Mouse (Mus musculus) heart, embryonic 15.5 days (tissue): Measurements from ENCODE around the gene Agpat3. TPM values are rescaled to one million over a fixed set of nuclear protein-coding genes. Genes with fewer than 3 reads are reported as not detected.

Experiments used
- ATAC-seq: fragments of 200-750 bp; cut with Nextera tagmentation; replicated peaks from 2 replicates; pipeline ENCODE4 v1.8.0; 2017; ENCODE audit warnings: low read depth, moderate TSS enrichment; ENCODE audit not compliant: insufficient number of reproducible peaks, insufficient read depth, low FRiP score
- H3K27ac ChIP-seq: fragments of 300-500 bp; sonication (generic); 2 replicates; pipeline ENCODE4 v1.5.1; 2015; ENCODE audit warnings: mild to moderate bottlenecking, inconsistent platforms
- H3K27me3 ChIP-seq: fragments of 300-500 bp; sonication (generic); 2 replicates; pipeline ENCODE4 v1.6.1; 2015; ENCODE audit warnings: inconsistent platforms
- H3K36me3 ChIP-seq: fragments of 300-500 bp; sonication (generic); 2 replicates; pipeline ENCODE4 v1.6.1; 2015; ENCODE audit warnings: mild to moderate bottlenecking, inconsistent platforms
- H3K4me1 ChIP-seq: fragments of 300-500 bp; sonication (generic); replicated peaks from 2 replicates; pipeline ENCODE4 v1.6.1; 2015; ENCODE audit warnings: inconsistent platforms
- H3K4me2 ChIP-seq: fragments of 300-500 bp; sonication (generic); 2 replicates; pipeline ENCODE4 v1.6.1; 2015; ENCODE audit warnings: inconsistent platforms, mild to moderate bottlenecking, moderate library complexity
- H3K4me3 ChIP-seq: fragments of 300-500 bp; sonication (generic); 2 replicates; pipeline ENCODE4 v1.5.1; 2015; ENCODE audit warnings: mild to moderate bottlenecking, inconsistent platforms
- H3K9ac ChIP-seq: fragments of 300-500 bp; sonication (generic); 2 replicates; pipeline ENCODE4 v1.6.1; 2015; ENCODE audit warnings: mild to moderate bottlenecking, inconsistent platforms
- H3K9me3 ChIP-seq: fragments of 300-500 bp; sonication (generic); replicated peaks from 2 replicates; pipeline ENCODE4 v1.6.1; 2016; ENCODE audit warnings: inconsistent platforms
- WGBS: fragments of 180-500 bp; shearing (Covaris S2); methylation state at CpG from one replicate; pipeline ENCODE4 v1.1.7; 2015; ENCODE audit warnings: mixed read lengths; 5-methylcytosine and 5-hydroxymethylcytosine counted together
- polyA plus RNA-seq: library from polyadenylated mRNA; unstranded; fragments of >200 nt; fragmentation: Nextera tagmentation; extraction: Ambion mirVana; gene quantifications from 2 replicates; pipeline ENCODE4 v1.2.1, GENCODE M21; 2015

The Agpat3 gene
- polyA plus RNA-seq, 1 experiment from 2014 or later: 54.2 TPM

DNA sequence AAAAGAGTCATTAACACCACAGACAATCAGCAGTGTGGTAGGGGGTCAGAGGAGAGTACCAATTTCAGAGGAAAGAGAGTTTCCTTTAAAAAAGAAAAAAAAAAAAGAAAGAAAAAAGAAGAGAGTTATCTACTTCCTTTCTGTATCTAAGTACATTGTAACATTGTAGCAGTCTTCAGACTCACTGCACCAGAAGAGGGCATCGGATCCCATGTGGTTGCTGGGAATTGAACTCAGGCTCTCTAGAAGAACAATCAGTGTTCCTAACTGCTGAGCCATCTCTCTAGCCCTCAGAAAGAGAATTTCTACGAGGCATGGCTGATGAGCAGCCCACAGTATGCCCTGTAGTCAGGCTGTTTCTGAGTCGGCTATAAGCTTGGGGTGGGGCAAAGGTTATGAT lies 86.4 kb downstream of the Agpat3 start:
- Histone ChIP-seq H3K27ac (no peak overlapping the region), H3K4me2 (no peak overlapping the region), H3K9me3 (no peaks in the 10 kb centered on the region), H3K4me3 (no peak overlapping the region), H3K27me3 (no peaks in the 10 kb centered on the region), H3K9ac (no peak overlapping the region), H3K36me3 (no peaks in the 10 kb centered on the region), H3K4me1 (no peaks in the 10 kb centered on the region)
- no peak for ATAC-seq
- WGBS: 56% methylated on average over 3 of the region's 3 CpGs

DNA sequence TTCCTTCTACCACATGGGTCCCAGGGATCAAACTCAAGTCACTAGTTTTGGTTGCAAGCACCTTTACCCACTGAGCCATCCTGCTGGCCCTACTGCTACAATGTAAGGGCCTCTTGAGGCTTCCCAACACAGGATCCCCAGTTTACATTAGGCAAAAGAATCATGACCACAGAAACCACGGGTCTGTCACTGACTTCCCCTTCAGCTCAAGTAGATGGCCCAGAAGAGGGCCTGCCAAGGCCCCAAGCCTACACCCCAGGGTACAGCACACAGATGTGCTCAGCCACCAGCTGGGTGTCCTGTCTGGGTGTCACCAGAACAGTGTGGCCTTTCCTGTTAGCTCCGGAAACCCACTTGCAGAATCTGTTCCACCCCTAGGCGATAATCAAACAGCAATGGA lies 87.6 kb downstream of the Agpat3 start:
- ATAC-seq: no peak
- Histone ChIP-seq H3K9me3 (no peaks in the 10 kb centered on the region), H3K36me3 (no peaks in the 10 kb centered on the region), H3K27ac (no peak overlapping the region), H3K4me3 (no peak overlapping the region), H3K4me1 (no peaks in the 10 kb centered on the region), H3K27me3 (no peaks in the 10 kb centered on the region), H3K9ac (no peak overlapping the region), H3K4me2 (no peak overlapping the region)
- 65% methylated on average over 3 of the region's 3 CpGs for WGBS

DNA sequence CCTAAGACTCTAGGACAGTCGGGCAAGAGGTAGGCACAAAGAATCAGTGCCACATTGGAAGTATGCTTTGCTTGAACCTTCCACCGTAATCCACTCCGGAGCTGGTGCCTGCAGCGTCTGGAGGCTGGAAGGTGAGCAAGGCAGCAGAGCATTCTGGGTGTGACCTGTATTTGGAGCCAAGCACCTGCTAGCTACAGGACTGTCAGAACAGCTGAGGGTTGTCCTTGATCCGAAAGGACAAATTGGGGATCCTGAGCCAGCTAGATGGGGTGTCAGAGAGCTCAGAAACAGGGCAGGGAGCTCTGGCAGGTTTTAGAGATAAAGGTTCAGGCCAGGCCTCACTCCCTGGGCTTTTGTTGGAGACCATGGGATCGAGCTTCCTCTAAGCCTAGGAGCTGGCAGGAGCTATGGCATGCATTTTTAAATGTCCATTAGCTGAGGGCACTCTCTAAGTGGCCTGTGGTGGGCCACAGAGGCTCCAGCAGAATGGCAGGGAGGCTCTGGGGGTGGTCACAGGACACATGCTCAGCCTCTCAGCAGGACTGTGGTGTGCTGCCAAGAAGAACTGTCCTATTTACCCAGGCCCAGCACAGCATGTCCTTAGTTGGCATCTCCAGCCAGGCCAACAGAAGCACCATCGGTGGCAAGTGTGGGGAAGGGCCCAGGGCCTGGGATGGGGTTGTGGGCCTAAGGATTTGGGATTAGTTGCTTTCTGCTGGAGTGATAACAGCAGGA lies 91.2 kb downstream of the Agpat3 start:
- H3K9ac ChIP-seq: no peak overlapping the region
- H3K9me3 ChIP-seq: no peaks in the 10 kb centered on the region
- 66% methylated on average over 7 of the region's 7 CpGs for WGBS
- no peaks in the 10 kb centered on the region for H3K36me3 ChIP-seq
- H3K27me3 ChIP-seq: no peaks in the 10 kb centered on the region
- no peak overlapping the region for H3K4me3 ChIP-seq
- no peak overlapping the region for H3K4me2 ChIP-seq
- no peak for ATAC-seq
- H3K4me1 ChIP-seq: 0 out of 2 replicates have a peak, but pooled peaks cover under 1% of the 10 kb centered on the region
- no peak overlapping the region for H3K27ac ChIP-seq

DNA sequence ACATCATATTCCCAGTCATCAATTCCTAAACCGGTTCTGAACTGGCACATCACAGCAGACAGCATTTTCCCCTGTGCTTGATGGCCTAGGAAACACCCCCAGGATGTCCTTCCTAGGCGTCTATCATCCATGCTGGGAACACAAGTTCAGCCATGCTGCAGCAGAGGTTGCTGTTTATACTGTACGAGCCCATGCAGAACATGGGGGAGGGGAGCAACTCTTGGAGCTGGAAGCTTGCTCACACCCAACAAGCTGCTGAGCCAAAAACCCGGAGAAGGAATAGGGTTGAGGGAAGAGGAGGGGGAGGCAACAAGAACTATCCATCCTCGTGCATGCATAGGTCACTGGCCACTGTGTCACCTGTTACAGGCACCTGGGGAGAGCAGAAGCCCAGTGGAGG lies 92.0 kb downstream of the Agpat3 start:
- Histone ChIP-seq H3K27ac (no peak overlapping the region), H3K9ac (no peak overlapping the region), H3K4me3 (no peak overlapping the region), H3K36me3 (no peaks in the 10 kb centered on the region), H3K27me3 (no peaks in the 10 kb centered on the region), H3K4me1 (0 out of 2 replicates have a peak, but pooled peaks cover 8% of the 10 kb centered on the region), H3K4me2 (no peak overlapping the region), H3K9me3 (no peaks in the 10 kb centered on the region)
- no peak for ATAC-seq
- 19% methylated on average over 5 of the region's 5 CpGs for WGBS

DNA sequence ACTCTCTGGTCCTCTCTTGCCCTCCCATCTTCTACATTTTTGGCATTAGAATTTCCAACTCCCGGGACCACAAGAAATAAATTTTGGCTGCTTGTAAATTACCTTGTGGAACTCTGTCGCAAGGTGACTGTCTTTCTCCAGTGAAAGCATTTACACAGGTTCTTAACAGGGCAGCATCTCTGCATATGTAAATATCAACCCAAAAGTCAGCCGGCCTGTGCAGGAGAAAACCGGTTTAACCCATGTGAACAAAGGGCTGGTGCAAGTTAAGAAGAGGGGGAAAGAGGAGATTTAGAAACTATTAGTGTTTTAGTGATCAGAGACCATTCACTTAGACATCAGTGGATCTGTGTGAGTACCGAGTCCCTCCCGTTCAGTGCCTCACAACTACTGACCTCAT lies 92.6 kb downstream of the Agpat3 start:
- H3K4me1 ChIP-seq: 0 out of 2 replicates have a peak, but pooled peaks cover 8% of the 10 kb centered on the region
- no peaks in the 10 kb centered on the region for H3K36me3 ChIP-seq
- no peak overlapping the region for H3K4me3 ChIP-seq
- ATAC-seq: no peak
- 52% methylated on average over 6 of the region's 6 CpGs for WGBS
- no peaks in the 10 kb centered on the region for H3K9me3 ChIP-seq
- H3K4me2 ChIP-seq: no peak overlapping the region
- no peaks in the 10 kb centered on the region for H3K27me3 ChIP-seq
- no peak overlapping the region for H3K9ac ChIP-seq
- H3K27ac ChIP-seq: no peak overlapping the region

DNA sequence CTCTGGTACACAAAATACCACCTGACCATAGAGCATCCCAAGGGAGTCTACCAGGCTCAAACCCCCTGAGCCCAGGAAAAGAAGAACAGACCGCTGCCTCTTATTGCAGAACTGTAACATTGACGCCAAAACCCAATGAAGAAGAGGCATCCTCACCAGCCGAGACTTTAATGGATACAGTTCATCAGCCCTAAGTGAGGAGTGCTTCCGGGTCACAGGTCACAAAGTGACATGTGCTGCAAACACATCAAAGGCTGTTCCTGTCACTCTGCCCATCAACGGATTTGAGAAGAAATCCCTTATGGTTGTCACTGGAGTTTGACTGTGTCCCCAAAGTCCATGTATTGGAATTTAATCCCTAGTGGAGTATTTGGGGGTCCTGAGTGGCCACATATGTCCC lies 93.1 kb downstream of the Agpat3 start:
- Histone ChIP-seq H3K27me3 (no peaks in the 10 kb centered on the region), H3K4me1 (0 out of 2 replicates have a peak, but pooled peaks cover 8% of the 10 kb centered on the region), H3K36me3 (no peaks in the 10 kb centered on the region), H3K9me3 (no peaks in the 10 kb centered on the region), H3K27ac (no peak overlapping the region), H3K4me3 (no peak overlapping the region), H3K4me2 (no peak overlapping the region), H3K9ac (no peak overlapping the region)
- ATAC-seq: no peak
- 78% methylated on average over 5 of the region's 5 CpGs for WGBS

DNA sequence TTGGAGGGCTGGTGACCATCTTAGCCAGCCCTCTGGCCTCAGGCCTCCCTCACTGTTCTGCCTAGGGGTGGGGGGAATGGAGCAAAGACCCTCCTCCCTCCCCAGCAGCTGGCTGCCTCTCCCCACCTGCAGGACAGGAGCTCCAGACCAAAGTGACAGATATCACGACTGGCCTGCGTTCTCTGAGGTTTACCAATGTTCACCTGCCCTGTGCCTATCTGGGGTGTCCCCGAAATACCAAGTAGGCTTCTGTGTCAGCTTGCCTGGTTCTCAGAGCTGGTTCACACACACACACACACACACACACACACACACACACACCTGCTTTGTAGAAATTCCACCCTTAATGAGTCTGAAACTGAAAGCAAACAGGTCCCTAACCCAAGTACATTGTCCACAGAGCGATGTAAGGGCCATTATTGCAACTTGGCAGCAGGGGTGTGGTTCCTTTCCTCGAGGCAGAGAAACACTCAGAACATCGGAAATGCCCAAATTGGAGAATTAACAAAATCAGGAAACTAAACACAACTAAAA lies 94.1 kb downstream of the Agpat3 start:
- Histone ChIP-seq H3K9ac (no peak overlapping the region), H3K27ac (no peak overlapping the region), H3K4me3 (no peak overlapping the region), H3K4me2 (no peak overlapping the region), H3K36me3 (no peaks in the 10 kb centered on the region), H3K4me1 (0 out of 2 replicates have a peak, but pooled peaks cover 8% of the 10 kb centered on the region), H3K27me3 (no peaks in the 10 kb centered on the region), H3K9me3 (no peaks in the 10 kb centered on the region)
- no peak for ATAC-seq
- 73% methylated on average over 6 of the region's 6 CpGs for WGBS

DNA sequence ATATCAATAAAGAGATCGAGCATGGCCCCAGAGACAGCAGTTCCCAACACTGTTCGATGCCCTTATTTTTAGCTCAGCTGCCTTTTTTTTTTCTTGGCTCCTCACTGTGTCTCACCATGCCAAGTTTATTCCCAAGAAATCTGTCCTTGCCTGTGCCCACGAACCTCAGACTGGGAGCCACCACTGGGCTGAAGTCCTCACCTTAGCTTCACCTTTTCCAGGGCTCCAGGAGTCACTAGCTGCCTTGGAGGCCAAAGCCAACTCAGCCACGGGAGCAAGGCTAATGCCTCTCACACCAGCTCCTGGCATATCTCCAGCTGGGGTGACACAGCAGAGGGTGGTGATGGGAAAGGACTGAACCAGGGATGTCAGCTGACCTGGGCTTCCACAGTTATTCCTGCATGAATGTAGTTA lies 96.6 kb downstream of the Agpat3 start:
- Histone ChIP-seq H3K27me3 (no peaks in the 10 kb centered on the region), H3K4me1 (0 out of 2 replicates have a peak, but pooled peaks cover 8% of the 10 kb centered on the region), H3K36me3 (no peaks in the 10 kb centered on the region), H3K9me3 (no peaks in the 10 kb centered on the region), H3K4me2 (no peak overlapping the region), H3K27ac (peak overlapping the region; percentile 28), H3K4me3 (no peak overlapping the region), H3K9ac (no peak overlapping the region)
- ATAC-seq: 0 out of 2 replicates have a peak, but pooled peaks have one; percentile 33
- WGBS: 38% methylated on average over 4 of the region's 4 CpGs

DNA sequence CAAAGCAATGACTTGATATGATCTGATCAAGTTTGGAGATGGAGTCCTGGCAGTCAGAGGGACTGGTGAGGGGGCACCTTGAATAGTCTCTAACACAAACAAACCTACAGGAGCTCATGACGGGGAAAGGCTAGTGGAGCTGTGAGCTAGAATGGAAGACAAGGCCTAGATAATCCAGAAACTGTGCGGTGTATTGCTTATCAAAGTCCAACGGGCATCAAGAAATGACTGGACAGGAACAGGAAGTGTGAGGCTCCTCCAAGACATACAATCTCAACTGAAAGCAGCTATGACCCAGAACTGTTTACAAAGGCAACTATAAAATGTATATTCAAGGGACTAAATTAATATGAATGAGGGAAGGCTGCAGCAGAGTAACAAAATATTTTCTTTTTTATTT lies 105.1 kb downstream of the Agpat3 start:
- Histone ChIP-seq H3K36me3 (no peaks in the 10 kb centered on the region), H3K27ac (no peak overlapping the region), H3K9ac (no peak overlapping the region), H3K27me3 (no peaks in the 10 kb centered on the region), H3K4me1 (peaks cover 18% of the 10 kb centered on the region), H3K4me3 (no peak overlapping the region), H3K9me3 (no peaks in the 10 kb centered on the region), H3K4me2 (no peak overlapping the region)
- no peak for ATAC-seq
- 67% methylated on average over 3 of the region's 3 CpGs for WGBS

DNA sequence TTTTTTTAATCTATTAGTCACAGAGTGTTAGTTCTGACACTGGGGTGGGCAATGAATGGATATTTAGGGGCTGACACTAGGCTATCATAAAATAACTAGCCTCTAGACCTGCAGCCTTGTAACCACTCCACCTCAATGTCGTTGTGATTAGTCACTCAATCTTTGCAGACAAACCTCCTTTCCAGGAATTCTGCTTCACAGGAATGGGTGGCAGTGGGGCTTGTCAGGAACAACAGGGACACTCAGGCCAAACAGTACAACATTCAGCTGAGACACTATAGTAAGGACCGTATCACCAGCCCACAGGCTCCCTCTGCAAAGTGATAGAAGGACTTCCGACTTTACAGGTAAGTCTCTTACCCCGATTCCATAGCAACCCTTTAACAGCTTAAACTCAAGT lies 105.6 kb downstream of the Agpat3 start:
- Histone ChIP-seq H3K4me3 (no peak overlapping the region), H3K27ac (no peak overlapping the region), H3K9ac (no peak overlapping the region), H3K4me2 (no peak overlapping the region), H3K36me3 (no peaks in the 10 kb centered on the region), H3K9me3 (no peaks in the 10 kb centered on the region), H3K27me3 (no peaks in the 10 kb centered on the region), H3K4me1 (peaks cover 18% of the 10 kb centered on the region)
- WGBS: 77% methylated on average over 4 of the region's 4 CpGs
- no peak for ATAC-seq

DNA sequence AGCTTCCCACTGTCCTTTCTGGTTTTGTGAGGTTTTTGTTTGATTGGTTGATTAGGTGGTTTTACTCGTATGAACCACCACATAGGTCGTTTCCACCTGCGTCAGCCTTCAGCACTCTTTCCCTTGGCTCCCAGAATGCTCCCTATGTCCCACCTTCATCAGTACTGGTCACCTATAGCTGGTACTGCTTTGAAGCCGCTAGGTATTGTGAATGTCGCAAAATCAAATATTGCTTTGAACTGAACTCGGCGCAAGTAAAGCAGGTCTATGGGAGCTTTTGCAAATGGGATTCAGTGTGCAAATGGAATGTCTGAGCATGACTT lies 107.1 kb downstream of the Agpat3 start:
- Histone ChIP-seq H3K36me3 (no peaks in the 10 kb centered on the region), H3K9ac (peak overlapping the region; percentile 79), H3K9me3 (no peaks in the 10 kb centered on the region), H3K27ac (peak overlapping the region; percentile 62), H3K4me1 (peaks cover 18% of the 10 kb centered on the region), H3K4me2 (peak overlapping the region; percentile 95), H3K4me3 (peak overlapping the region; percentile 75), H3K27me3 (no peaks in the 10 kb centered on the region)
- peak; percentile 4; the same call in 1 of the 2 replicates for ATAC-seq
- WGBS: 20% methylated on average over 7 of the region's 7 CpGs
